Mouse (Mus musculus) spleen, postnatal 14 days (tissue): ENCODE results near the gene Neurl4.
"Not testable (repeated sequence)": the region's sequence is repeated elsewhere in the genome, so short reads cannot be mapped to it uniquely, and the experiment has no call there.

Experiments
- DNase-seq, 2 experiments: peaks; one replicate each; pipeline ENCODE4 v3.0.0; 2021 to 2022; ENCODE audit warnings: low spot score in 2 of 2

The Neurl4 gene

DNA sequence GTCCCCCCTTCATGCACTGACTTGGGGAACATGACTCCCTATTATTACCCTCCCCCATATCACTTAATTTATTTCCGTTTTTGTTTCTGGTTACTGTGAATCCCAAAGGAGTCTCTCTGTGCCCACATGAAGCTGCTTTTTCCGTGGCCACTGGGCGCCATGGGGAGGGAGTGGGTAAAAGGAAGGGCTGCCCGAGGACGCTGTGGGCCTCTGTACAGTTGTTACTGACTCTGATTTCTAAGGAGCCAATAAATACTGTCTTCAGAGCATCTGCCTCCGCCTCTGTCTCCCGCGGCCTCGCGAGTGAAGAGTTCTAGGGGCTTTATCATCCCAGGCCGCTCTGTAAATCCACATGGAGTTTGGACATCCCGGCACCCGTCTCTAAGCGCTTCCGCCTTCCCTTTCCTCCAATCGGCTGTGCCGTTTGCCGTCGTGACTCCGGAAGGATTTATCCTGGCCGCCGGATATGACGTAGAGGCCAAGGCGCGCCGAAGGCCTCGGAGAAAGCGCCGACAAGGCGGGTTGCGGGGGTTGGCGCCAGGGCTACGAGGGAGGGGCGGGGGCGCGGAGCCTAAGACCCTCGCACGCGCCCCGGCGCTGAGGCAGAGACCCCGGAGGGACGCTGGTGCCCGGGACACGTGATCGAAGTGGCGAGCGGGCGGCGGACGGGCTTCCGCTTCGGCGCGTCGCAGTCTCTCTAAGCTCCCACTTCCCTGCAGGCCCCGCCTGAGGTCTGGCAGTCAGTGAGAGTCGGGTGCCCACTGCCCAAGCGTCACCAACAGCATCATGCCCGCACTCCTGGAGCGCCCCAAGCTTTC is 12.9 kb downstream of the Neurl4 start, which contains the start of gene Gps2:
TSS of gene Gps2 (plus strand) at position 335 of the 818 bp plus-strand sequence.
- DNase-seq: peak; percentile 82 to 87

DNA sequence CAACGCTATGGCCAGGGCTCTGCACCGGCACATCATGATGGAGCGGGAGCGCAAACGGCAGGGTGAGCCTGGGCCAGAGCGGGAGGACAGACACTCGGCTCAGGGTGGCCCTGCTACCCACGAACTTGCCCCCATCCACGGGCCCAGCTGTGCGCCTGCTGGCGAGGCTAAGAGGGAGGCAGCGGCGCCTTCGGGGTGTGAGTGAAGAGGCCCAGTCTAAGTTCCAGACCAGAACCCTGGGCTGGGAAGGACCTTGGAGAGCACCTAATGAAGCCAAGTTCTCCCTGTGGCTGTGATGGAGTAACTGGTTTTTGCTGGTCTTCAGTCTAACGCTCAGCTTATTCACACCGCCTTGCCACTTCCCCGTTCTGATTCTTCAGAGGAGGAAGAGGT is 13.5 kb downstream of the Neurl4 start:
- no peak for DNase-seq

DNA sequence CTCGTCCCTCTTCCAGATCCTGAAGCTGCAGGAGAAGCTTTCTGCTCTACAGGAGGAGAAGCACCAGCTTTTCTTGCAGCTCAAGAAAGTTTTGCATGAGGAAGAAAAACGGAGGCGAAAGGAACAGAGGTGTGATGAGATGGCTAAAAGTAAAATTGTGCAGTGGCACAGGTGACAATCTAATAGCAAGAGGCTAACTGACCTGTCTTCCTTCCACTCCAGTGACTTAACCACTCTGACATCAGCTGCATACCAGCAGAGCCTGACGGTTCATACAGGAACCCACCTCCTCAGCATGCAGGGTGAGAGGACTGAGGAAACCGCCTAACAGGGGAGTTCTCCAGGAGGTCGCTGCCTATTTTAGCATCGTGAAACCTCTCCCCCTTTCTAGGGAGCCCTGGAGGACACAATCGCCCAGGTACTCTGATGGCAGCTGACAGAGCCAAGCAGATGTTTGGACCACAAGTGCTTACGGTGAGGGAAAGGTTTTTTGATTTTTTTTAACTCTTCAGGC is 14.1 kb downstream of the Neurl4 start:
- no peak for DNase-seq

DNA sequence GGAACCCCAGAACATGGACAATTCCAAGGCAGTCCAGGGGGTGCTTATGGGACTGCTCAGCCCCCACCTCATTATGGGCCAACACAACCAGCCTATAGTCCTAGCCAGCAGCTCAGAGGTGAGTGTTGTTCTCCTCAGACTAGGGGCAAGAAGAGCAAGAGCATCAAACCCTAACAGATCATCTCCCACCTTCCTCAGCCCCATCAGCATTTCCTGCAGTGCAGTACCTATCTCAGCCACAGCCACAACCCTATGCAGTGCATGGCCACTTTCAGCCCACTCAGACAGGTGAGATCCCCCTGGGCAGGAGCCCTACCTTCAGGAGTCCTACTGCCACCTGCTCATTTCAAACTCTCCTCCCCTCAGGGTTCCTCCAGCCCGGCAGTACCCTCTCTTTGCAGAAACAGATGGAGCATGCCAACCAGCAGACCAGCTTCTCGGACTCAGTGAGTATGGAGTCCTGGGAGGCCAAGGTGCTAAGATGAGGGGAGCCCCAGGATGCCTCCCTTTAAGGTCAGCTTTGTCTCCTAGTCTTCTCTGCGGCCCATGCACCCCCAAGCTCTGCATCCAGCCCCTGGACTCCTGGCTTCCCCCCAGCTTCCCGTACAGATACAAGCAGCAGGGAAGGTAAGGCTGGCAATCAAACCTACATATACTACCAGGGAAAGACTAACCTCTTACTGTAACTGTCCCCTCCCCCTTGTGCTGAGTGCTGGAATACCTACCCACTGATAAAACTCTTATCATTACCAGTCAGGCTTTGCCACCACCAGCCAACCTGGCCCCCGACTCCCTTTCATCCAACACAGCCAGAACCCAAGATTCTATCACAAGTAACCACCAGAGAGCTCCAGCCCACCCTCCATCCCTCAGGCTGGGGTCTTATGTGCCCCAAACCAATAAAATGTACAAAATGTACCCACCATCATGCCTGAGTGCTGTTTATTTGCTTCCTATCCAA is 15.1 kb downstream of the Neurl4 start:
- DNase-seq: no peak

DNA sequence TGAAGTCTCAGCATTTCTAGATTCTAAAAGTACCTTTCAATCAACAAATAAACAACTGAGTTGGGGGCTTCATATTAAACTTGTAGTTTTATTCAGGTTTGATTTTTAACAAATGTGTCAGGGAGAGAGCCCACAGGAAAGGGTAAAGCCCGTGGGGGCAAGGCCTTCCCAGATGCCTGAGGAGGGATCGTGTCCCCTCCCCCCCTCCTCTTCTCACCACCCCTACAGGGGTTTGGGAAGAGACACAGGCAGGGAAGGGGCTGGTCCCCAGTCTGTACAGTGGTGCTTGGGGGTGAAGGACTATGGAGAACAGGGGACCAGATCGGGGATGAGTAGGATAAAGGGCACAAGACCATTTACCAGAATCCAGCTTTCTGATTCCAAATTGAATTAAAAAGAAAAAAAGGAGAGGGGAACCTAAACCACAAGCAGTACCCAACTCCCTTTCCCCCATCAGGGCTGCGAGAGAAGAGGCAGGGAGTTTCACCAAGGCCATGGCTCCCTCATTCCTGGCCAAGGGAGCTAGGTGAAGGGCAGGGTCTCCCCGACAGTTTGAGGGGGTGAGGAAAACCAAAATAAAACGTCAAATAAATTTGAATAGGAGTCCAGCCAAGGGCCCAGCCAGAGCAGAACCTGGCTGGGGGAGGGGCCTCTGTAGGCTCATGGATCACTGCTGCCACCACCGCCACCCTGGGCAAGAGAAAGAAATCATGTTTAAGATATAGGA is 15.9 kb downstream of the Neurl4 start:
- not testable (repeated sequence) for DNase-seq

DNA sequence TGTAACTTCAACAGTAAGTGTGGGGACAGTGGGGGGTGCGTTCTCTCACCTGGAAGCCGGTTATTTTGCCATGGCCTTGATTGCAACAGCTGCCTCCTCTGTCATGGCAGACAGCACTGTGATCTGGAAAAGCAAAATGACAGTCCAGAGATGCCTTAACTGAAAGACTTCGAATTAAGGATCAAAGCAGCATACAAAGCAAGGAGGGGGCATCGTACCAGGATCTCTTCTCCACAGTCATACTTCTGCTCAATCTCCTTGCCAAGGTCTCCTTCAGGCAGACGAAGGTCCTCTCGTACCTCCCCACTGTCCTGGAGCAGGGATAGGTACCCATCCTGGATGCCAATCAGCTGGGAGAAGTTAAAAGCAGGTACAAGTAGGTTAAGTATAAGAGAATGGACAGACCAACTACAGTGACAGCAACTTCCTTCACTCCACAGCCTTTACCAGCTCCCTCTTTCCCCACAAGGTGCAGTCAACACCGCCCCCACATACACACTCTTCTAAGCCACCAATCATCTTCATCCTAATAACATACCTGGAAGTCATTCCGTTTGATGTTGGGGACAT is 16.6 kb downstream of the Neurl4 start:
- no peak for DNase-seq

DNA sequence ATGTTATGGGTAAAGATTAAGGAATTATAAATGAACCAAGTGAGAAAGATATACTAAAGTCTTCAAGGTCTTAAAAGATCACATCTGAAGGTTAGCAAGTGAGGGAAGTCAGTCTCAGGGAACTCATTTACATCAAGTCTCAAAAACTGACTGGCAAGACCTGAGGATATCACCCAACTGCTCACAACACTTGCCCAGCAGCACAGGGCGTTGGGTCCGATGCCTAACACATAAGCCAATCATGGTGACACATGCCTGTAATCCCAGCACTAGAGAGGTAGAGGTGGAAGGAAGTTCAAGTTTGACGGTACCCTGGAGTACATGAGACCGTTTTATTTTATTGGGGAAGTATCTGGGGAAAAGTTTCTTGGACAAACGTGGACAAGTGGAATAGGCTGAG is 17.2 kb downstream of the Neurl4 start:
- no peak for DNase-seq

DNA sequence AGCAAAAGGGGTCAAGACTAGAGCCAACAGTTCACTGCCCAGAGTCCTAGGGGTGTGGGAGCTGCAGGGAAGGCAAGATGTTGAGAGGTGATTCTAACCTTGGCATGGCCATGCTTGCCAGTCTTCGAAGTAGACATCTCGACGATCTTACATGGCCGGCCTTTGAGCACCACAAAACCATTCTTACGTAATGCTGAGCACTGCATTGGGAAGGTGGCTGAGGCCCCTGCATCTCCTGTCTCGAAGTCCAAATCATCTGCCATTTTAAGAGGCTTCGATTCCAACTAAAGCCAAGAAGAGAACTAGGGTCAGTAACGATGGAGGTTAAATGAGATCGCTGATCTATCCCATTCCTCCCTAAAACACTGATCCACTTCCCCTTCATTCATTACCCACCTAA is 18.2 kb downstream of the Neurl4 start:
- no peak for DNase-seq

DNA sequence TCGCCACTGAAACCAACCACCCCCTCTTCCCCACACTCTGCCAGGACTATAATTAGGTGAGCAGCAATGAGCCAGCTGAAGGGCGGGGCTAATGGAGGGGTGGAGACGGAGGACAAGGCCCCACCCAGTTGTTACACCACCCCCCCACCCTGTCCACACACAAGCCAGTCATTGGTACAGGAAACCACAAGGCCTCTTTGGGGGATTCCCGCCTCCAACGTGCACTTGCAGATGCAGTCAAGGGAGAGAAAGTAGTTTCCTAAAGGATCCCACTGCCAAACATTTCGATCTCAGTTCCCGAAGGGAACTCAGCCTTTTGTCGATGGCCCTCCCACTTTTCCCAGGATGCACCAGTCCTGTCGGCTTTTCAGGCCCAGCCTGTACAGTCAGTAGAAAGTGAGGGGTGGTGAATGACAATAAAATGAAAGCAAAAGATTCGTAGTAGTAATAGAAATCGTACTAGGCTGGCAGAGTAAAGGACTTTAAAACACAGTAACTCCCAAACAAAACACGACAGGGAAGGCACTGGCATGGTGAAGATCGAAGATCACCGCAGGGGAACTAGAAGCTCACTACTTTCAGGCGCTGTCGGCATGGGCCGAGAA is 18.9 kb downstream of the Neurl4 start:
- DNase-seq: peak; percentile 78 to 83

DNA sequence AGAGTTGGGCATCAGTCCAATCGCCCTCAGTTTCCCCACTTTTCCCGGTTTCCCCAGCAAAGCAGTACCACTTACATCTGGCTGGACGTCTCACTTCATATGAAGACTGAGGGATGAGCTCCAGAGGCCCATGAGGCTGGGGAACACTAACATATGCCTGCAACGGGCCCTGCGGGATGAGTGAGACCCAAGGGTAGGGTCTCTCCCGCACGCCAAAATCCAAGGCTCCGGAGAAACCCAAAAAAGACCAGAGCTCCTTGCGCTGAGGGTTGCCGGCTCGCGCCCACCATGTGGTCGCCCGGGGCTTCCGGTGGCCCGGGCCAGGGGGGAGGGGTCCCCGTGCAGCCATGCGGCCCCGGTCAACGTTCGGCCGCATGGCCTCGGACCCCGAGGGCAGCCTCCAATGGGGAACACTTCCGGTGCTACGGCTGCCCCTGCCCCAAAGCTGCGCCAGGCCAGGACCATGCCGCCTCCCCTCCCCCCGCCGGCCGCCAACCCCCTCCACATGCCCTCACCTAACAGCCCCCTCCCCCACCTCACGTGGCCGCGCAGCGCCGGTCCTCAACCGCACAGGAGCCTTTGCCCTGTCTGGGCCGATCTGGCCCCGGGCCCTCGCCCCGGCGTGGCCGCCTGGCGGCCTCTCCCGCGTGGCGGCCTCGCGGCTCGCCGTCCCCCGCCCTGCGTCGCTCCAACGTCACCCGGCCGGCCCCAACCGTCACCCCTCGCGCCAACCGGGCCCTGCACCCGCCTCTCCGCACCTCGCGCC is 19.6 kb downstream of the Neurl4 start:
- DNase-seq: no peak

DNA sequence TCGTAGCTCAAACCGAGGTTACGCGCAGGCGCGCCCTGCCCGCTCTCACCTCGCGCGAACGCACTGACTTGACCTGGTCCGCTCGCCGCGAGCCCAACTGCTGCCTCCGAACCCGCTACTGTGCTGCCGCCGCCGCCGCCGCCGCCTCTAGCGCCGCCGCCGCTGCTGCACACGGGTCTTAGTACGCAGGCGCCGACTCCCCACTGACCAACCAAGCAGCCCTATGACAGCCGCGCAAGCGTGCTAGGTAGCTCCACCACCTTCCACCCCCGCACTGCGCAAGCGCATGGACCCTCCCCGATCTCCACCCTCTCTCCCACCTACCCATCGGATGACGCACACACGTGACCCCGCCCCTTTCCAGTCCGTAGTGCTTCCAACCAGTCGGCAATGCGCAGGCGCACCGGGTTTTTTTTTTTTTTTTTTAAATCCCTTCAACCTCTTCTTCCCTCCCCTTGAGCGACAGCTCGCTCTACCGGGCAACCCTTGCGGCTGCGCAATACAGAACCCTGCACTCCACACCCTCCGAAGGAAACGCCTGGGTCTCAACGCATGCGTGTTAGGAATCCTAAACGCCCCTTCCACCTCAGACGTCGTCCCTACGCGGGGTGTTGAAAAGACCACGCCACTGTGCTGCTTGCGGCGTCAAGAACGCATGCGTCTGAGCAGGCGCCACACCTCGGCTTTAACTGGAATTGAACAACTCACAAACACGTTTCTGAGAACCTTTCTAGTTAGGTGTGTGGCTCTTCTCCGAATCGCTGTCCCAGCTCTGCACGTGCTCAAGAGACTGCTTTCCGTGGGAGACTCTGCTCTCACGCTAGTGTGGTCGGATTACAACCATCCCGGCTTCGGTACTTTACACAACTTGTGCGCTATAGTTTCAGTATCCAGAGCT is 20.5 kb downstream of the Neurl4 start, which contains the start of gene Eif5a:
TSS of gene Eif5a (minus strand) at position 845 of the 898 bp plus-strand sequence.
- DNase-seq: peak; percentile 100

DNA sequence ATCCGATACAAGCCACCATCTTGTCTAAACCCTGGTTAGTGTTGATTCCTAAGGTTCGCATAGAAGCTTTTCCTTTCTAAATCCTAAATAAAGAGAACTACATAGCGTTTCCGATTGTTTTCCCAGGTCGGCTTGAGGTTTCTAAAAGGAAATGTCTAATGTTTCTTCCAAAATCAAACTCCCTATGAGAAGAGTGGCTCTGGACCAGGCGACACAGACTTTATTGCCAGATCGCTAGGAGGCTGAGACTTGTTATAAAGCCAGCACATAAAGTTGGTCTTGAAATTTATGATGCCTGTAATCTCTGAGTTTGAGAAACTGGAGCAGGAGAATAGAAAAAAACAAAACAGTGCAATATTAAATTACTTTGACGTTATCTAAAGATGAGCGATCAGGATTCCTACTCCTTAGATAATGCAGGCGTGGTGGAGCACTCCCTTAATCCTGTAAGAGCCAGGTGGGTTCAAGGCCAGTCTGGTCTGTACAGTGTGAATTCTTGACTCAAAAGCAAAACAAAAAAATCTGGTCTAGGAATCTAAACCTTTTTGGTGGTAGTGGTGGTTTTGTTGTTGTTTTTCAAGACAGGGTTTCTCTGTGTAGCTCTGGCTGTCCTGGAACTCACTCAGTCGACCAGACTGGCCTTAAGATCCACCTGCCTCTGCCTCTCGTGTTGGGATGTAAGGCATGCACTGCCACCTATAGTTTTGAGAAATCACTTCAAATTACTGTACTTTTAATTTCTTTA is 21.3 kb downstream of the Neurl4 start:
- no peak for DNase-seq

DNA sequence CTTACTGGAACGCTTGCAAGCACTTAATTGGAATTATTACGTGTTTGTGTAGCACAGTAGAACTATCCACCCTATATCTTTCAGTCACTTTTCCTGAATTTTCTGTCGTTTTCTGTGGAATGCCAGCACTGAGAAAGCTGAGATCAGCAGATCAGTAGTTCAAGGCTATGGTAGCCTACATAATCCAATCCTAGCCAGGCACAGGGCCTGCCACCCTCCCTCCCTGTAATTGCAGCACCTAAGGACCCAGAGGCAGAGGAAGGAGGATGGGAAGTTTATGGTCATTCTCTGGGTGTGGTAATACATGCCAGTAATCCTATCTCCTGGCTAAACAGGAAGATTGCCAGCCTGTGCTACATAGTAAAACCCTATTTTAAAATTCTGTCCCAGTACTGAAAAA is 21.9 kb downstream of the Neurl4 start:
- no peak for DNase-seq

DNA sequence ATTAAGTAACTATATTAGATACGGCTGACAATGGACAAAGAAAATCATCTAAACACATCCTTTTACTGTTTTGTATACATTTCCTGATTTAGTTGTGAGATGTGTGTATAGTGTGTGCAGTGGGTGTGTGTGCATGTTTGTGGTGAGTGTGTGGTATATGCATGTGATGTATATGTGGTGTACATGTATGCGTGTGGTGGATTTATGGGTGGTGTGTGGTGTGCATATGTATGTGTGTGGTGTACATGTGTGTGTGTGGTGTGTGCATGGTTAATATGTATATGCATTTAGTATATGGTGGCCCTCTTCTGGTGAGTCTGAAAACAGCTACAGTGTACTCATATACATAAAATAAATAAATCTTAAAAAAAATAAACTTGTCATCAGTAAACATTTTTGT is 26.6 kb downstream of the Neurl4 start:
- DNase-seq: no peak

DNA sequence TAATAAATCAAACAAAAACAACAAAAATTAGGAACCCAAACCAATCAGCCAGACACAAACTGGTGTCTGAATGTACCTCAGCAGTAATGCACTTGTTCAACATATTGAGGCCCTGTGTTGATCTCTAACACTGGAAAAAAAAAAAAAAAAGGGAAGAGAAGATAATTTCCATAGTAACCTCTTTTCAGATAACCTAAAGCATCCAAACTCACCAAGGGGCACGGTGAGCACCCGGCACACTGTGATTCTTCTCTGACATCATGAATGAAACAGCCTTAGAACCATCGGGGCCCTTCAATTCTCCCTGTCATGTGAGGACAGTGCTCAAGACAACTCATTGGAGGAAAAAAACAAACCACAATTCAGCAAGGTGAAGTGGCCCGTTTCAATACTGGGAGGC is 28.8 kb downstream of the Neurl4 start:
- DNase-seq: no peak

DNA sequence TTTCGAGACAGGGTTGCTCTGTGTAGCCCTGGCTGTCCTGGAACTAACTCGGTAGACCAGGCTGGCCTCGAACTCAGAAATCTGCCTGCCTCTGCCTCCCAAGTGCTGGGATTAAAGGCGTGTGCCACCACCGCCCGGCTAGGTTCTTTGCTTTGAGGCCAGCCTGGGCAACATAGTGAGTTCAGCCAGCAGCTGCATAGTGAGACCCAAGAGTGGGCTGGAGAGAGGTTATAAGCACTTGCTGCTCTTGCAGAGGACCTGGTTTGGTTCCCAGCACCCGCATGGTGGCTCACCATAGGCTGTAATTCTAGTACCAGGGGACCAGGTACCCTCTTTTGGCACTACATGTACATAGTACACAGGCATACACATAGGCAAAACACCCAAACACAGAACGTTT is 29.3 kb downstream of the Neurl4 start:
- DNase-seq: not testable (repeated sequence)

DNA sequence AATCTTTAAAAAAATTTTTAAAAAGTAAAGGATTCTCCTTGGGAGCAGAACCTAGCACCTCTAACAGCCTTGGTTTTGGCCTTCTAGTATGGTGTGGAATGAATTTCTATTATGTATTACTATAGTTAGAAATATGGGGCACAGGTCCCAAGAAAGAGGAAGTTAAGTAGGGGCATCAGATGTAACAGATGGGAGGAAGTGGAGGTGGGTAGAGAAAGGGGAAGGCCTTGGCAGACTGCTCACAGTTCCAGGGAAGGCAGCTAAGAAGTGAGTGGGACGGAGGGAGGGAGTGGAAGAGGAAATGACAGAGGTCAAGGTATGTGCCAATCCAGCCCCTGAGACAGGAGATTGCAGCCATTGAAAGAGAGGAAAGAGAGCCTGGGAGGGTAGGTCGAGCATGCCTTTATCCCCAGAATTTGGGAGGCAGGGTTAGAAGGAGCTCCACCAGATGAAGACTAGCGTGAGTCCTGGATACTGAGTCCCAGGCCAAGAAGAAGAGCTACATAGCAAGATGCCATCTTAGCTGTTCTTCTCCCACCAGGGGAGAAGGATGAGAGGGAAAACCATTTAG is 30.2 kb downstream of the Neurl4 start:
- no peak for DNase-seq

DNA sequence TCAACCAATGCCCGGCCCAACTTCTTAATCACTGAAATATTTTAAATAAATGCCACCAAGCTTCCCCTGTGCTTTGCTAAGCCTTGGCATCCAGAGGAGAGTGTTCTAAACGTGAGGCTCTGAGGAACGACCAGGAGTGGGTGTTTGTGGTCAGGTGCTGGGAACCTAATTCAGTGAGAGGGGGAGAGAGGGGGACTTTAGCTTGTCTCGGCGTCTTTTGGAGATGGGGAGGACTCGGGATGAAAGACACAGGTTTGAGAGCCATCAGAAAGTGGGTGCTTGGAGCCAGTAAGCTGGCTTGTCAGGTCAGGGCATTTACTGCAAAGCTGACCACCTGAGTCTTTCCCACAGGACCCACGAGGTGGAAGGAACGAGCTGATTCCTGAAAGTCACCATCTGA is 30.9 kb downstream of the Neurl4 start:
- no peak for DNase-seq
